Mouse (Mus musculus) B cell, adult 2 months (primary cell): ENCODE measurements around the gene Smyd3.
"Not testable (repeated sequence)": the region's sequence is repeated elsewhere in the genome, so short reads cannot be mapped to it uniquely, and the experiment has no call there.

Experiments used
- DNase-seq, 2 experiments: peaks; one replicate each; pipeline ENCODE4 v3.0.0; 2022

Smyd3 gene

DNA sequence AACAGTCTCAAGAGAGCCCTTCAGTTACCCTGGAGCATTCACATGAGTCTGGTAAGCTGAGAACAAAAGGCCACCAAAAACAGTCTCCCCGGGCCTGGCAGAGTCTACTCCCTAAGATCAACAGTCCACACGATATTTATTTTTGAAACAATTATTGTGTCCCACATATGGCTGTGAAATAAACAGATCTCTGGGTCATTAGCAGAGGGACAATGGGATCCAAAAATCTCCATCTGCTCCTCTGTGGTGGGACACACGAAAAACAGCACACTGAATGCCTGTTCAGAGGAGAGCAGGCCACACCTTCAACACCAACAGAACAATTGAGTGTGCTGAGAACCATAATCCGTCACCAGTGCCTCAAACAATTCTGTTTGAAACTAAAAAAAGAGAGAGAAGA lies 300.8 kb downstream of the Smyd3 start:
- no peak for DNase-seq

DNA sequence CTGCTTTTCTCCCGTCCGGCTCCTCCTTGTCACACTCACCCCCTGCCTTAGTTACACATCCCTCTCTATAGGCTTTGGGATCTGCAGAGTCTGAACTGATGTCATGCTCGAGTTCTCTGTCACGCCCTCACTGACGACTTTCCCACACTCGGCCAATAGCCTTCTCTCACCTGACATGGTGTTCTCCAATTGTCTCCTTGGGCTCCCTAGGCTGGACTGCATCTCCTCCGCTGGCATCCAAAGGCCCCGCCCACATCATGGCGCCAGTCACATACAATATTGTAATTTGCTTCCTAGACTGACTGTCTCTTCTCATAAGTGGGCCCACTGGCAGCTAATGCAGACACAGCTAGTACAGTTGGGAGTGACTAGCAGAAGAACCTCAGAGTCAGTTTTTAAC lies 304.5 kb downstream of the Smyd3 start:
- no peak for DNase-seq

GRCm38 (mm10) chr1:179212295-179212694 lies 305.5 kb downstream of the Smyd3 start:
- DNase-seq: no peak

- no peak for DNase-seq
Measured at GRCm38 (mm10) chr1:179211313-179211712, 306.5 kb downstream of the Smyd3 start.

GRCm38 (mm10) chr1:179207846-179208595 lies 309.8 kb downstream of the Smyd3 start:
- no peak for DNase-seq

GRCm38 (mm10) chr1:179207180-179207741 lies 310.6 kb downstream of the Smyd3 start:
- no peak for DNase-seq

- no peak for DNase-seq
Measured at GRCm38 (mm10) chr1:179198517-179199200, 319.2 kb downstream of the Smyd3 start.

DNA sequence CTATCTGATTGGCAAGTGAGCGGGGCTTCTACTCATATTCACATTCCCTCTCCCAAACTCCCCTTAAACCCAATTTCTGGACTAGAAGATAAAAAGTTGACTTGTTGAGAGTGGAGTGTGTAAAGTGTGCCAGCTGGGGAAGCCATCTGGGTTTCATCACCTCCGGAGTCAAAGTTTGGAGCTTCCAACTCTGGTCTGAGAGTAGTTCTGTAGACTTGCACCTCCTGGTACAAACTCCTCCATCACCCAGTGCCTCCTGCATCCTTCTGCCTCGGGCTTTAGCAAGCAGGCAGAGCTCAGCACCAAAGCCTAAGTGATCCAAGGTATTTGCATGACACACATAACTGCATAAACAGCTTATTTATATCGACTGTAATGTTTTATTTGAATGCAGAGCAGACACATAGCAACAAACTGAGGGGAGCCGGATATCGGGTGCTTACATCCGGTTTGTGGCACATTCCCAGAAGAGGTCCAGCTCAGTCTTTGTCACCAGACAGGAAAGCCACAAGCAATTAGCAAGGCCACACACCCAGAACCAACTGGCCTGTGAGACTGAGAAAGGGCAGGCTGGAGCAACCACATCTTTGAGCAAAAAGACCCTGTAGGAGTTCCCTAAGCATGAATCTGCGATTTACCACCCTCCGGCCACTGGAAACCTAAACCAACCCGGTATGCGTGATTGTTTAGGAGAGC lies 319.9 kb downstream of the Smyd3 start:
- DNase-seq: no peak

GRCm38 (mm10) chr1:179197156-179197555 lies 320.7 kb downstream of the Smyd3 start:
- no peak for DNase-seq

- DNase-seq: no peak
Measured at GRCm38 (mm10) chr1:179196422-179196821, 321.4 kb downstream of the Smyd3 start.

DNA sequence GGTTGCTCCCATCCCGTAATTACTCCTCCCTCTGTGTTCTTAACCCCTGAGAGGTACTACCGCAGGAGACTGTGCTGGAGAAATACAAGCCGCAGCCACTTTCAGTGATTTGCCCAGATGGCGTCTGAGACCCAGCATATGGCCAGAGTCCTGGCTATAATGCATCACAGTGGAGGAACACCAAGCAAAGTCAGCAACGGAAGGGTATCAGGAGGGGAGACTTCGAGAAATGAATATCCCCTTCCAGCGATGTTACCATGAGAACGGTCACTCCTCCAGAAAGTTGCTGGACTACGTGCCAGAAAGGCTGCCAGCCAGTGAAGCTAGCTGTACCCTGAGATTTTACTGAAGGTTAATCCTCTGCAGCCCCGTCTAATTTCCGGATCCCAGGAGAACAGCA lies 325.1 kb downstream of the Smyd3 start:
- no peak for DNase-seq

DNA sequence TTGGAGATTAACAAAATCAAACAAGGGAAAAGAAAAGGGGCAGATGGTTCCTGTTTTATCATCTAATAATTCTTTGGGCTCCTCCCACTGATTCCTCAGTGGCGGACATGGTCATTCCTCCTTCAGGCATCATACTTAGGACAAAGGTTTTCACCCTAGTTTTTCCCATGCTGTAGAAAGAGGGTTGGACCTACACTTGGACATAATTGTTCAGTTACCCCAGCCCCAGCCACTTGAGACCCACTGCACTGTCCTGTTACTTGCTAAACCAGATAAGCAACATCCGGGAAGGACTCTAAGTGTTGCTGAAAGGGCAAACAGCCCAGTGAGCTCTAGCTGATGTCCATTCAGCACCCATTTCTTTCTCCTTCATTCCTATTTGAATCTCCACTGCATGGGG lies 327.0 kb downstream of the Smyd3 start:
- no peak for DNase-seq

DNA sequence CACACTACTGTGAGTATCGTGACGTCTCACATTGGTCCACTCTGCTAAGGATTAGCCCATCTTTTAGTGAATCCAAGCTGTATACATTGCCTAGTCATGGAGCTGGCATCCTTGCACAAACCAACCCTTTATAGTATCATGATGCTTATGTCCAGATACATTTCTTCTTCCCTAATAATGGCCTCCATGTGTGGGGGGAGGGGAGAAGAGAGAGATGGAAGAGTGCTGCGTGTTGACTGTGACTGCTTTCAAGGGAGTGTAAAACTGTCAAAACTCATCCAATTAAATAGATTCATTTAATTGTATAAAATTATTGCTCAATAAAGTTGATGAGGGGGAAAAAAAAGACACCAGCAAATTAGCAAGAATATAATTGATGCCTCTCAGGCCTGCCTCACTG lies 330.7 kb downstream of the Smyd3 start:
- DNase-seq: no peak

GRCm38 (mm10) chr1:179184631-179185030 lies 333.2 kb downstream of the Smyd3 start:
- no peak for DNase-seq

DNA sequence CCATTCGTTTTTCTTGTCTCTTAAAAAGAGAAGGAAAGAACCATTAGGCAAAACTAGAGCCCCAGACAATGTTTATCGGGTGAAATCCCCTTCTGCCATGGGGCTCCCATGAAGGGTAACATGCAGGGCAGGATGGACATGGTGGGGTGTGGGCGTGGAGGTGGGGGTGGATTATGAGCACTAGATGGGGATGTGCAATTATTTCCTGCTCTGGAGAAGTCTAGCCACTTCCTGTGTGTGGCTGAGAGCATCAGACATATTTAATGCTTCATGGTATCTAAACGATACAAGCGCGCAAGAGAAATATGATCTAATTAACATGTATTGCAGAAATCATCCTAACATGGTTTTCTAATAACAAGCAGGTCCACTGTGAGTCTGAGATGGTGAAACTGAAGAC lies 334.3 kb downstream of the Smyd3 start:
- DNase-seq: no peak

GRCm38 (mm10) chr1:179180546-179180945 lies 337.3 kb downstream of the Smyd3 start:
- no peak for DNase-seq

DNA sequence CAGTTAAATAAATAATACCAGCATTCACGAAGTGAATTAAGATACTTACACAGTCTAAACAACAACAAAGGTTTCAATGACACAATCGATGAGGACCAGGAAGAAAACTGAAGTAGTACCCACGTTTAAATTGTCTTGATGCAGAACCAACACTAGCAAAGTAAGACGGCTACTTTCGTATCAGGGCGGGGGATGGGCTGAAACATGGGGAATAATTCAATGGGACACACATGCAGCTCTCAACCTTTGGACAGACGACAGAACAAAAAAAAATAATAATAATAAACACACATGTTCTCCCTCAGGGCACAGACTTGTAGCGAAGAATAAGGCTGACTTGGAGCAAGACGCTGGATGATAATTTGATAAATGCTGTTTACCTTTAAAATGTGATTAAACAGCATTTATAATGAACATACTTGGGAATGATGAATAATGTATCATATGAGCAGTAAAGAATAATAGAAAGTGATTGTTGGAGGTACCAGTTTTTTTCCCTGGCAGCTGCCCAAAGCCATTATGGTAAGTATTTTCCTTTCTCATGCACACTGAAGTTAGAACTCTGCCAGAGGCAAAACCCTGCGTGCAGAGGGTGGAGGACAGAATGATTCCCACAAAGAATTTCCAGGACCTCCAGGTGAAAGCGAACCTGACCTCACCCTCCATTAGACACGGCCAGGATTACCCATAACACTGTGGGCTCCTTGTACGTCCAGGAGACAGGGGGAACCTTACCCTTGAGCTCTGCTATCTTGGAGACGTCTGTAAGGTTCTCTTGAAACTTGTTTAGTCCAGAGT lies 340.8 kb downstream of the Smyd3 start:
- no peak for DNase-seq

DNA sequence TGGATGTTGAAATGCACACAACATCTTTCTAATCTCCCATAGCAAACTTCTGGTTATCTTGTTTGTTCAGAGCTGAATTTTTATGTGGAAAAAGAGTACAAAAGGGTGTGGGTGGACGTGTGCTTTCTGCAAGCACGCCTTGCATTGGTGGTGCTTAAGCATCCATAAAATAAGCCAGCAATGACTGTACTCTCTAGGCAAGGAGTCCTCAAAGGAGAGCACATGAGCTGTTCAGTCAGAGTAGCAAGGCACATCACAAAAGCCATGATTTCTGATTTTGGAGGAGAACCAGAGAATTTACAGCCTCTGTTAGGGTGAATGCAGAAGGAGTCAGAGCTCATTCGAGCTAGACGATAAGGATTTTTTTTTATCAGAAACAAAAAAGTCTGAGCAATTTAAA lies 343.6 kb downstream of the Smyd3 start:
- DNase-seq: no peak

GRCm38 (mm10) chr1:179170555-179170954 lies 347.3 kb downstream of the Smyd3 start:
- no peak for DNase-seq

DNA sequence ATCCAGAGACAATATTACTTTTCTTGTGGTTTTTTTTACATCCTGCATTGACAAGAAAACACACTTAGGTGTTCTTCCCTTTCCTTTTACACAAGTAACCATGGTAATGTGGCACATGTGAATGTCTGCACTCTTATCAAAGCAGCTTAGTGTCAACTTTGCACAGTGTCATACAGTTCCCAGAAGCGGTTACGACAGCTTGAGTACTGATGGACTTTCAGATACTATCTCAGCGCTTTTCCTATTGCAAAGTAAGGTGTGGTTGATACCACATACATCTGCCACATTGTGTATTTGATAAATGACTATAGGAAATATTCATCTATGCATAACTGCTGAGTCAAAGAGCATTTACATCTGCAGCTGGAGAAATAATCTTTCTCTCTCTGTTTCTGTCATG lies 348.1 kb downstream of the Smyd3 start:
- no peak for DNase-seq

DNA sequence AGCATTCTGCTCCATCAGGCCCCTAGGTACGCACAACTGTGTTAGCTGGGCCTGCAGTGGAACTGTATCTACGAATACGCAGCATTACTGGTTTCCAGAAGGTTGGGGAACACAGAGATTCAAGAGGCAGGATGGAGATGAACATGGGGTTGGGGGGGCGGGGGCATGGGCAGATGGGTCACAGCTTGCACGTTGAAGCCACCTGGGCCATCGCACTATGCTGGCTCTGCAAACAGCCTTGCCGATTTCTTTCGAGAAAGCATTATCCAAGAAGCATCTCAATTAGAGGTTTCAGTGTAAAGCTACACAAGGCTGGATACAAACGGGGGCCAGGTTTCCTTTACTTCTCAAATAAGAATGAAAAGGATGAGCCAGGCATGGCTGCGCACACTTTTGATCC lies 348.7 kb downstream of the Smyd3 start:
- DNase-seq: no peak

DNA sequence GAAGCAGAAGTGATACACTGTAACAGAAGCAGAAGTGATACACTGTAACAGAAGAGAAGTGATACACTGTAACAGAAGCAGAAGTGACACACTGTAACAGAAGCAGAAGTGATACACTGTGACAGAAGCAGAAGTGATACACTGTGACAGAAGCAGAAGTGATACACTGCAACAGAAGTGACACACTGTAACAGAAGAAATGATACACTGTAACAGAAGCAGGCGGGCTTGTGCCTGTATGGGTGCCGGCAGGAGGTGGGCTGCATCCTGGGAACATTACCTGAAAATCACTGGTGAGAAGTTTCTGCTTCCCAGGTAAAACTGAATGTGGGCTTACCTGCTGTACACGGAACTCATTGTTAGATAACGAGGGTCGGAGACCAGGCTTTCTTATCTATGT lies 353.6 kb downstream of the Smyd3 start:
- not testable (repeated sequence) for DNase-seq

GRCm38 (mm10) chr1:179162752-179163151 lies 355.1 kb downstream of the Smyd3 start:
- DNase-seq: not testable (repeated sequence)
